Mouse (Mus musculus): ENCODE data around the gene Dpy19l3. TPM values are rescaled to one million over a fixed set of nuclear protein-coding genes. Genes with fewer than 3 reads are reported as not detected.

Gene Dpy19l3
- total RNA-seq, 2 experiments from 2014 or later: 51.0 to 57.2 TPM

- DNase-seq (ENCODE audit: low spot score in 2 of 2): no peak
Measured at GRCm38 (mm10) chr7:35753319-35754032, 778 bp downstream of the Dpy19l3 start.

GRCm38 (mm10) chr7:35750873-35751272 lies 3.4 kb downstream of the Dpy19l3 start:
- no peak for DNase-seq (ENCODE audit: low spot score in 2 of 2)

- no peak for DNase-seq (ENCODE audit: low spot score in 2 of 2)
Measured at GRCm38 (mm10) chr7:35747397-35747964, 6.8 kb downstream of the Dpy19l3 start.

- DNase-seq (ENCODE audit: low spot score in 2 of 2): no peak
Measured at GRCm38 (mm10) chr7:35746686-35747396, 7.4 kb downstream of the Dpy19l3 start.

GRCm38 (mm10) chr7:35745281-35745702 lies 9.0 kb downstream of the Dpy19l3 start:
- DNase-seq (ENCODE audit: low spot score in 2 of 2): peak in 1 of 2 experiments; percentile 18

- DNase-seq (ENCODE audit: low spot score in 2 of 2): no peak
Measured at GRCm38 (mm10) chr7:35744771-35745170, 9.5 kb downstream of the Dpy19l3 start.

GRCm38 (mm10) chr7:35742310-35742709 lies 11.9 kb downstream of the Dpy19l3 start:
- DNase-seq (ENCODE audit: low spot score in 2 of 2): no peak

GRCm38 (mm10) chr7:35741858-35742257 lies 12.4 kb downstream of the Dpy19l3 start:
- DNase-seq (ENCODE audit: low spot score in 2 of 2): no peak

GRCm38 (mm10) chr7:35740489-35741230 lies 13.6 kb downstream of the Dpy19l3 start:
- DNase-seq (ENCODE audit: low spot score in 2 of 2): peak; percentile 67 to 68

GRCm38 (mm10) chr7:35738871-35739270 lies 15.4 kb downstream of the Dpy19l3 start:
- no peak for DNase-seq (ENCODE audit: low spot score in 2 of 2)

- DNase-seq (ENCODE audit: low spot score in 2 of 2): no peak
Measured at GRCm38 (mm10) chr7:35733313-35734050, 20.8 kb downstream of the Dpy19l3 start.

- DNase-seq (ENCODE audit: low spot score in 2 of 2): no peak
Measured at GRCm38 (mm10) chr7:35732585-35733059, 21.6 kb downstream of the Dpy19l3 start.

- no peak for DNase-seq (ENCODE audit: low spot score in 2 of 2)
Measured at GRCm38 (mm10) chr7:35729621-35730031, 24.6 kb downstream of the Dpy19l3 start.

- no peak for DNase-seq (ENCODE audit: low spot score in 2 of 2)
Measured at GRCm38 (mm10) chr7:35728376-35728775, 25.9 kb downstream of the Dpy19l3 start.

- DNase-seq (ENCODE audit: low spot score in 2 of 2): no peak
Measured at GRCm38 (mm10) chr7:35723035-35723434, 31.2 kb downstream of the Dpy19l3 start.

- no peak for DNase-seq (ENCODE audit: low spot score in 2 of 2)
Measured at GRCm38 (mm10) chr7:35718421-35719178, 35.7 kb downstream of the Dpy19l3 start.

GRCm38 (mm10) chr7:35710366-35710765 lies 43.9 kb downstream of the Dpy19l3 start:
- DNase-seq (ENCODE audit: low spot score in 2 of 2): no peak

GRCm38 (mm10) chr7:35708101-35708500 lies 46.2 kb downstream of the Dpy19l3 start:
- no peak for DNase-seq (ENCODE audit: low spot score in 2 of 2)

GRCm38 (mm10) chr7:35699005-35699404 lies 55.2 kb downstream of the Dpy19l3 start:
- peak in 1 of 2 experiments; percentile 37 for DNase-seq (ENCODE audit: low spot score in 2 of 2)

- no peak for DNase-seq (ENCODE audit: low spot score in 2 of 2)
Measured at GRCm38 (mm10) chr7:35698073-35698472, 56.2 kb downstream of the Dpy19l3 start.

Data from adrenal gland, adult 18-20 months (tissue).